8 mouse cellular contexts compared by ENCODE assay signal in the genomic region with DNA sequence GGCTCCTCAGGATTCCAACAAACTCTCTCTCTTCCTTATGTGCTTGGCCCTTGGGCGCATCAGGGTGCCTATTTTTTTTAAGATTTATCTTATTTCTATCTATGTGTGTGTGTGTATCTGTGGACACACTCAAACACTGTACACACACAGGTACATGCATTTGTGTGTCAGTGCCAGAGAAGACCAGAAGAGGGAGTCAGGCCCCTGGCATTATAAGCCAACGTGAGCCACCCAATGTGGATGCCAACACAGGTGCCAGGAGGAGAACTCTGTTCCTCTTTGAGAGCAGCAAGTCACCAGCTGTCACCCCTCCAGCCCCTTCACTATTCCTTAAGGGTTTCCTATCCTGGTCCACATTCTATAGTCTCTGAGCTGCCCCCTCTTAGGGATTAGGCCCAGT. TPM values are rescaled to one million over a fixed set of nuclear protein-coding genes. Genes with fewer than 3 reads are reported as not detected.
A peak's percentile ranks its signal among the peaks of the same experiment; 100 is the strongest.
DNase-seq lines count a peak whose midpoint lies in the region; ATAC-seq and TF ChIP-seq lines count a peak whose summit lies in the region.

No protein-coding gene starts in this region.

- H3K9ac ChIP-seq in kidney, embryonic 15.5 days: no peak overlapping the region
- no peak overlapping the region for H3K9ac ChIP-seq in liver, embryonic 12.5 days
- no peak overlapping the region for H3K9ac ChIP-seq in intestine, embryonic 16.5 days (ENCODE audit: low read depth, low read length)
- H3K9ac ChIP-seq in hindbrain, embryonic 14.5 days: no peak overlapping the region

- 66% methylated on average over 2 of the region's 2 CpGs for WGBS in kidney, adult 2 months
- WGBS in kidney, embryonic 15.5 days: 65% methylated on average over 2 of the region's 2 CpGs
- WGBS in liver, embryonic 12.5 days (ENCODE audit: insufficient replicate concordance): 42% methylated on average over 2 of the region's 2 CpGs
- WGBS in intestine, embryonic 16.5 days: 60% methylated on average over 2 of the region's 2 CpGs
- 73% methylated on average over 2 of the region's 2 CpGs for WGBS in hindbrain, embryonic 14.5 days

- no peak overlapping the region for H3K27ac ChIP-seq in kidney, adult 2 months (ENCODE audit: insufficient read depth, low read depth, low read length)
- no peak overlapping the region for H3K27ac ChIP-seq in kidney, embryonic 15.5 days
- H3K27ac ChIP-seq in liver, embryonic 12.5 days: no peak overlapping the region
- H3K27ac ChIP-seq in intestine, embryonic 16.5 days (ENCODE audit: low read length): no peak overlapping the region
- no peak overlapping the region for H3K27ac ChIP-seq in hindbrain, embryonic 14.5 days

- H3K4me3 ChIP-seq in kidney, adult 2 months (ENCODE audit: insufficient read depth, low read depth, low read length): no peak overlapping the region
- no peak overlapping the region for H3K4me3 ChIP-seq in kidney, embryonic 15.5 days (replicated peaks)
- no peak overlapping the region for H3K4me3 ChIP-seq in liver, embryonic 12.5 days
- no peak overlapping the region for H3K4me3 ChIP-seq in intestine, embryonic 16.5 days (ENCODE audit: low read length)
- H3K4me3 ChIP-seq in hindbrain, embryonic 14.5 days (replicated peaks; ENCODE audit: low read length): no peak overlapping the region

- no peaks in the 10 kb centered on the region for H3K36me3 ChIP-seq in kidney, adult 2 months (ENCODE audit: control insufficient read depth, insufficient read depth, low read length)
- H3K36me3 ChIP-seq in kidney, embryonic 15.5 days: no peaks in the 10 kb centered on the region
- H3K36me3 ChIP-seq in liver, embryonic 12.5 days: no peaks in the 10 kb centered on the region
- no peaks in the 10 kb centered on the region for H3K36me3 ChIP-seq in intestine, embryonic 16.5 days (ENCODE audit: control insufficient read depth, insufficient read depth, low read length)
- no peaks in the 10 kb centered on the region for H3K36me3 ChIP-seq in hindbrain, embryonic 14.5 days (replicated peaks; ENCODE audit: control insufficient read depth, insufficient read depth)

- TF ChIP-seq POLR2A in kidney, adult 2 months (IDR thresholded peaks at IDR 0.05; ENCODE audit: low read depth, low read length): no peak

- H3K27me3 ChIP-seq in kidney, adult 2 months (replicated peaks; ENCODE audit: control insufficient read depth, insufficient read depth, low read length): no peaks in the 10 kb centered on the region
- peaks cover 5% of the 10 kb centered on the region; the same call in 1 of the 2 replicates for H3K27me3 ChIP-seq in kidney, embryonic 15.5 days
- peaks cover 21% of the 10 kb centered on the region for H3K27me3 ChIP-seq in liver, embryonic 12.5 days (replicated peaks)
- no peaks in the 10 kb centered on the region for H3K27me3 ChIP-seq in intestine, embryonic 16.5 days (replicated peaks; ENCODE audit: control insufficient read depth, insufficient read depth, low read length)
- H3K27me3 ChIP-seq in hindbrain, embryonic 14.5 days (ENCODE audit: control insufficient read depth, insufficient read depth, low read length): no peaks in the 10 kb centered on the region

- no peaks in the 10 kb centered on the region for H3K9me3 ChIP-seq in kidney, embryonic 15.5 days (replicated peaks)
- no peaks in the 10 kb centered on the region for H3K9me3 ChIP-seq in liver, embryonic 12.5 days (replicated peaks)
- H3K9me3 ChIP-seq in intestine, embryonic 16.5 days (ENCODE audit: control insufficient read depth, low read length): no peaks in the 10 kb centered on the region
- no peaks in the 10 kb centered on the region for H3K9me3 ChIP-seq in hindbrain, embryonic 14.5 days (ENCODE audit: control insufficient read depth, low read length)

- H3K4me1 ChIP-seq in kidney, adult 2 months (ENCODE audit: control insufficient read depth, insufficient read depth, low read length): no peaks in the 10 kb centered on the region
- peaks cover 15% of the 10 kb centered on the region; the same call in 1 of the 2 replicates for H3K4me1 ChIP-seq in kidney, embryonic 15.5 days
- peaks cover 28% of the 10 kb centered on the region for H3K4me1 ChIP-seq in liver, embryonic 12.5 days
- H3K4me1 ChIP-seq in intestine, embryonic 16.5 days (ENCODE audit: control insufficient read depth, insufficient read depth, low read length): no peaks in the 10 kb centered on the region; the same call in 1 of the 2 replicates
- H3K4me1 ChIP-seq in hindbrain, embryonic 14.5 days (replicated peaks; ENCODE audit: control insufficient read depth, insufficient read depth, low read length): no peaks in the 10 kb centered on the region

- peak; percentile 55 for DNase-seq in kidney, adult 2 months
- DNase-seq in R1 (ENCODE audit: low read depth, low spot score): peak; percentile 28
- peak; percentile 46 to 63 for DNase-seq in spleen, adult 18-20 months
- DNase-seq in hindbrain, embryonic 14.5 days (ENCODE audit: low spot score): no peak

- no peak for ATAC-seq in kidney, embryonic 15.5 days (replicated peaks; ENCODE audit: low FRiP score)
- ATAC-seq in liver, embryonic 12.5 days: peak; percentile 49
- no peak for ATAC-seq in intestine, embryonic 16.5 days
- ATAC-seq in cerebellum, adult (ENCODE audit: insufficient number of reproducible peaks, low FRiP score, low TSS enrichment): no peak
- no peak for ATAC-seq in hindbrain, embryonic 14.5 days (ENCODE audit: low FRiP score)

- H3K4me2 ChIP-seq in kidney, embryonic 15.5 days: no peak overlapping the region
- no peak overlapping the region for H3K4me2 ChIP-seq in liver, embryonic 12.5 days
- H3K4me2 ChIP-seq in intestine, embryonic 16.5 days (ENCODE audit: low read depth, low read length): no peak overlapping the region
- no peak overlapping the region for H3K4me2 ChIP-seq in hindbrain, embryonic 14.5 days (replicated peaks)

- TF ChIP-seq CTCF in kidney, adult 2 months (conservative IDR thresholded peaks at IDR 0.05; ENCODE audit: insufficient read depth, insufficient read length, low read depth, low read length): peak; percentile 73

RNA-seq across cellular contexts. Expression of a gene that starts 19.1 kb away (rescaled TPM):
- 0.94 and 1.4 TPM in 2 replicates for polyA plus RNA-seq in kidney, adult 2 months (2012; rRNA removed)
- polyA plus RNA-seq in kidney, embryonic 15.5 days (2015; fragmentation: Nextera tagmentation; extraction: Ambion mirVana): 5.2 and 6.8 TPM in 2 replicates
- 17.6 and 17.7 TPM in 2 replicates for polyA plus RNA-seq in liver, embryonic 12.5 days (2016; fragmentation: Nextera tagmentation; extraction: Ambion mirVana)
- 2.3 and 2.4 TPM in 2 replicates for polyA plus RNA-seq in intestine, embryonic 16.5 days (2015; fragmentation: Nextera tagmentation; extraction: Ambion mirVana)
- 14.8 and 18.2 TPM in 2 replicates for polyA plus RNA-seq in hindbrain, embryonic 14.5 days (2014; fragmentation: Nextera tagmentation; extraction: Ambion mirVana)

RNA-seq across cellular contexts. Expression of a gene that starts 21.4 kb away (rescaled TPM):
- polyA plus RNA-seq in kidney, adult 2 months (2012; rRNA removed): 95.3 and 99.5 TPM in 2 replicates
- 44.7 and 49.3 TPM in 2 replicates for polyA plus RNA-seq in kidney, embryonic 15.5 days (2015; fragmentation: Nextera tagmentation; extraction: Ambion mirVana)
- polyA plus RNA-seq in liver, embryonic 12.5 days (2016; fragmentation: Nextera tagmentation; extraction: Ambion mirVana): 25.7 and 27.0 TPM in 2 replicates
- 13.1 and 23.5 TPM in 2 replicates for polyA plus RNA-seq in intestine, embryonic 16.5 days (2015; fragmentation: Nextera tagmentation; extraction: Ambion mirVana)
- 22.5 and 23.7 TPM in 2 replicates for polyA plus RNA-seq in hindbrain, embryonic 14.5 days (2014; fragmentation: Nextera tagmentation; extraction: Ambion mirVana)

RNA-seq across cellular contexts. Expression of a gene that starts 34.0 kb away (rescaled TPM):
- polyA plus RNA-seq in kidney, adult 2 months (2012; rRNA removed): 32.1 and 35.5 TPM in 2 replicates
- 61.4 and 68.2 TPM in 2 replicates for polyA plus RNA-seq in kidney, embryonic 15.5 days (2015; fragmentation: Nextera tagmentation; extraction: Ambion mirVana)
- polyA plus RNA-seq in liver, embryonic 12.5 days (2016; fragmentation: Nextera tagmentation; extraction: Ambion mirVana): 42.2 and 42.6 TPM in 2 replicates
- polyA plus RNA-seq in intestine, embryonic 16.5 days (2015; fragmentation: Nextera tagmentation; extraction: Ambion mirVana): 53.8 and 58.0 TPM in 2 replicates
- polyA plus RNA-seq in hindbrain, embryonic 14.5 days (2014; fragmentation: Nextera tagmentation; extraction: Ambion mirVana): 50.3 TPM in 2 replicates
